9 mouse cellular contexts compared by ENCODE assay signal in the genomic region with DNA sequence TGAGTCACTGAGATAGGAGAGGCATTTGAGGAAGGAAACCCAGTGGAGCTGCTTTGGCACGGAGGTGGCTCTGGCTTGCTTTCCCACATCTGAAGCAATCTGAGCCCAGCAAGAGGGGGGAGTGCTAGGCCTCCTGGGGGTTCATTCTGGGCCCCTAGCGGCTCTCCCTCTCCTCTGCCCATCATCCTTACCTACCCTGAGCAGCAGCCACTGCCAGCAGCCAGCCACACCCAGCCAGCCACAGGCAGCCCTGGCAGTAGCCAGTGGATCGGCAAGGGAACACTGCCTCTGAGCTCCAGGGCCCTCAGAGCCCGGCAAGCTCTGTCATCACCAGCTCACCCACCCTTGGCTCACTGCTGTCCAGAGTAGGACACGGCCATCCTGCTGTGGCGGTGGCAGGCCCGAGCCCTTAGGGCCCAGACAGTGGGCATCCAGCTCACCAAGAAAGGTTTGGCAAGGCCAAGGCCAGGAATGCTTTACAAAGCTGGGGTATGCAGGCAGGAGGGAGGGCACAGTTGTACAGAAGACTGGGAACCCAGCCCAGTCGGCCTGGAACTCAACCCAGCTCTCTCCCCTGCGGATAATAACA. TPM values are rescaled to one million over a fixed set of nuclear protein-coding genes. Genes with fewer than 3 reads are reported as not detected.
DNase-seq lines count a peak whose midpoint lies in the region; ATAC-seq and TF ChIP-seq lines count a peak whose summit lies in the region.
"Had no signal": no experiment of that assay in that cellular context is flagged by ENCODE, and none has a peak within 500 bp of the region (broad histone marks: within the 10 kb centered on the region; RNA-seq: fewer than 3 reads in every experiment).

No protein-coding gene starts in this region.

- TF ChIP-seq CTCF in heart, adult 2 months (IDR thresholded peaks at IDR 0.05), result no peak

- no peaks in the 10 kb centered on the region for H3K9me3 ChIP-seq in heart, embryonic 12.5 days (replicated peaks)
- H3K9me3 ChIP-seq in hindbrain, embryonic 11.5 days (ENCODE audit: control insufficient read depth, low read length), result no peaks in the 10 kb centered on the region
- H3K9me3 ChIP-seq: lung, embryonic 15.5 days had no signal

- H3K4me1 ChIP-seq in heart, adult 2 months (ENCODE audit: control insufficient read depth, insufficient read depth, low read length), result peaks cover 38% of the 10 kb centered on the region
- peaks cover 38% of the 10 kb centered on the region for H3K4me1 ChIP-seq in heart, embryonic 12.5 days (replicated peaks)
- H3K4me1 ChIP-seq in hindbrain, embryonic 11.5 days (replicated peaks; ENCODE audit: control insufficient read depth, insufficient read depth, low read length), result no peaks in the 10 kb centered on the region; the same call in 1 of the 2 replicates

- TF ChIP-seq POLR2A in heart, adult 2 months (IDR thresholded peaks at IDR 0.05; ENCODE audit: insufficient read depth, low read depth, low read length), result no peak

- H3K9ac ChIP-seq in heart, adult 2 months (ENCODE audit: low read depth, low read length), result peak overlapping the region; percentile 12
- H3K9ac ChIP-seq in heart, embryonic 12.5 days, result no peak overlapping the region
- no peak overlapping the region for H3K9ac ChIP-seq in hindbrain, embryonic 11.5 days (ENCODE audit: low read depth, low read length)
- H3K9ac ChIP-seq: lung, embryonic 15.5 days had no signal

- H3K79me2 ChIP-seq in heart, adult 2 months (replicated peaks; ENCODE audit: control insufficient read depth, insufficient read depth, low read length), result no peaks in the 10 kb centered on the region

- no peak for ATAC-seq in heart, embryonic 12.5 days (ENCODE audit: insufficient number of reproducible peaks, low FRiP score)
- no peak for ATAC-seq in hindbrain, embryonic 11.5 days (ENCODE audit: low FRiP score)

- no peaks in the 10 kb centered on the region for H3K36me3 ChIP-seq in heart, adult 2 months (ENCODE audit: control insufficient read depth, insufficient read depth, low read length)
- no peaks in the 10 kb centered on the region for H3K36me3 ChIP-seq in heart, embryonic 12.5 days
- no peaks in the 10 kb centered on the region for H3K36me3 ChIP-seq in hindbrain, embryonic 11.5 days (ENCODE audit: control insufficient read depth, insufficient read depth, low read length)
- H3K36me3 ChIP-seq: lung, embryonic 15.5 days had no signal

- H3K27me3 ChIP-seq in heart, adult 2 months (ENCODE audit: control insufficient read depth, insufficient read depth, low read length), result no peaks in the 10 kb centered on the region
- H3K27me3 ChIP-seq in heart, embryonic 12.5 days (replicated peaks), result peaks cover 7% of the 10 kb centered on the region; the same call in 1 of the 2 replicates
- H3K27me3 ChIP-seq in hindbrain, embryonic 11.5 days (ENCODE audit: control insufficient read depth, insufficient read depth, low read length), result no peaks in the 10 kb centered on the region
- H3K27me3 ChIP-seq: lung, embryonic 15.5 days had no signal

- H3K4me2 ChIP-seq in heart, embryonic 12.5 days, result no peak overlapping the region
- no peak overlapping the region for H3K4me2 ChIP-seq in hindbrain, embryonic 11.5 days (replicated peaks; ENCODE audit: low read depth, low read length)
- H3K4me2 ChIP-seq: lung, embryonic 15.5 days had no signal

- peak; percentile 60 to 71 for DNase-seq in heart, adult 2 months
- peak; percentile 88 for DNase-seq in 3134 (ENCODE audit: extremely low read depth, insufficient read length, low spot score)
- DNase-seq in adrenal gland, postnatal 14 days, result peak; percentile 77
- peak; percentile 67 for DNase-seq in heart, postnatal 10 days
- DNase-seq in telencephalon, adult 2 months (ENCODE audit: low read depth, low spot score), result peak; percentile 53
- no peak for DNase-seq in hindbrain, embryonic 11.5 days (ENCODE audit: low spot score)
- DNase-seq in embryo, embryonic 10 days (ENCODE audit: low spot score), result no peak

- WGBS in heart, adult 2 months, result 16% methylated on average over 9 of the region's 9 CpGs
- WGBS in heart, embryonic 12.5 days, result 52% methylated on average over 9 of the region's 9 CpGs
- WGBS in hindbrain, embryonic 11.5 days, result 68% methylated on average over 8 of the region's 9 CpGs

- TF ChIP-seq EP300 in heart, adult 2 months (IDR thresholded peaks at IDR 0.05; ENCODE audit: insufficient read depth, low read depth, low read length), result no peak

- no peak overlapping the region for H3K4me3 ChIP-seq in heart, adult 2 months
- H3K4me3 ChIP-seq in heart, embryonic 12.5 days, result no peak overlapping the region
- H3K4me3 ChIP-seq in hindbrain, embryonic 11.5 days (ENCODE audit: low read depth, low read length), result no peak overlapping the region
- H3K4me3 ChIP-seq: lung, embryonic 15.5 days had no signal

- intact Hi-C loops in heart, adult 2 months (cut with DNase I), result loop anchor here (2.0 kb wide), 1 partner anchor 15 kb away; no protein-coding TSS in a partner anchor
- intact Hi-C loops in heart, postnatal 10 days (cut with DNase I), result loop anchor here (2.0 kb wide), 1 partner anchor 19 kb away; no protein-coding TSS in a partner anchor

- H3K27ac ChIP-seq in heart, adult 2 months, result peak overlapping the region; percentile 71
- no peak overlapping the region for H3K27ac ChIP-seq in heart, embryonic 12.5 days (ENCODE audit: poor library complexity, severe bottlenecking)
- H3K27ac ChIP-seq in hindbrain, embryonic 11.5 days (ENCODE audit: low read depth, low read length), result no peak overlapping the region
- H3K27ac ChIP-seq: lung, embryonic 15.5 days had no signal

RNA-seq across cellular contexts. Expression of gene Osgin1, which starts 11.7 kb away (rescaled TPM):
- total RNA-seq in heart, adult 2 months (2021), result 1 to 10 TPM; 3.9 to 5.5 TPM
- polyA plus RNA-seq in heart, adult 2 months (2012; rRNA removed), result 7.2 and 7.8 TPM in 2 replicates
- polyA plus RNA-seq in heart, embryonic 12.5 days (2016; fragmentation: Nextera tagmentation; extraction: Ambion mirVana), result 0.27 and 0.54 TPM in 2 replicates
- 52.9 and 69.1 TPM in 2 replicates for total RNA-seq in adrenal gland, postnatal 14 days (2021)
- 1 to 10 TPM in 1 of 2 experiments, under 1 TPM in 1; 0.98 to 2.0 TPM for total RNA-seq in heart, postnatal 10 days (2021)
- polyA plus RNA-seq in hindbrain, embryonic 11.5 days (2014; fragmentation: Nextera tagmentation; extraction: Ambion mirVana), result 0.23 TPM in 1 of 2 replicates, not detected in the other

RNA-seq across cellular contexts. Expression of gene Necab2, which starts 24.3 kb away (rescaled TPM):
- total RNA-seq in heart, adult 2 months (2021), result not detected
- not detected in 2 replicates for polyA plus RNA-seq in heart, adult 2 months (2012; rRNA removed)
- polyA plus RNA-seq in heart, embryonic 12.5 days (2016; fragmentation: Nextera tagmentation; extraction: Ambion mirVana), result 0.71 and 0.75 TPM in 2 replicates
- total RNA-seq in adrenal gland, postnatal 14 days (2021), result 10.4 and 10.6 TPM in 2 replicates
- total RNA-seq in heart, postnatal 10 days (2021), result not detected
- 14.5 and 17.2 TPM in 2 replicates for polyA plus RNA-seq in hindbrain, embryonic 11.5 days (2014; fragmentation: Nextera tagmentation; extraction: Ambion mirVana)

RNA-seq across cellular contexts. Expression of gene Mlycd, which starts 27.5 kb away (rescaled TPM):
- 100 to 1,000 TPM; 110 to 118 TPM for total RNA-seq in heart, adult 2 months (2021)
- 83.8 and 99.1 TPM in 2 replicates for polyA plus RNA-seq in heart, adult 2 months (2012; rRNA removed)
- polyA plus RNA-seq in heart, embryonic 12.5 days (2016; fragmentation: Nextera tagmentation; extraction: Ambion mirVana), result 19.3 and 20.1 TPM in 2 replicates
- total RNA-seq in adrenal gland, postnatal 14 days (2021), result 58.0 and 66.5 TPM in 2 replicates
- 100 to 1,000 TPM in 1 of 2 experiments, 10 to 100 TPM in 1; 98.4 to 115 TPM for total RNA-seq in heart, postnatal 10 days (2021)
- 9.2 and 10.7 TPM in 2 replicates for polyA plus RNA-seq in hindbrain, embryonic 11.5 days (2014; fragmentation: Nextera tagmentation; extraction: Ambion mirVana)

Comparison
In these comparisons a context has a peak if more than half of its experiments do, and no peak if none do; other contexts are left out.
1. DNase-seq: peak in heart, adult 2 months (2 of 2), 3134 (single experiment), adrenal gland, postnatal 14 days (single experiment), heart, postnatal 10 days (2 of 2) and telencephalon, adult 2 months (single experiment); none in hindbrain, embryonic 11.5 days (single experiment) and embryo, embryonic 10 days (single experiment).
2. RNA of gene Necab2, which starts 24.3 kb away (total RNA-seq): 10.4 to 10.6 TPM in adrenal gland, postnatal 14 days; not detected in heart, postnatal 10 days and not detected in heart, adult 2 months; every median in the first group is over 10 times any median in the second.